Comparison of ENCODE assay signal across 11 mouse cellular contexts in the genomic region with DNA sequence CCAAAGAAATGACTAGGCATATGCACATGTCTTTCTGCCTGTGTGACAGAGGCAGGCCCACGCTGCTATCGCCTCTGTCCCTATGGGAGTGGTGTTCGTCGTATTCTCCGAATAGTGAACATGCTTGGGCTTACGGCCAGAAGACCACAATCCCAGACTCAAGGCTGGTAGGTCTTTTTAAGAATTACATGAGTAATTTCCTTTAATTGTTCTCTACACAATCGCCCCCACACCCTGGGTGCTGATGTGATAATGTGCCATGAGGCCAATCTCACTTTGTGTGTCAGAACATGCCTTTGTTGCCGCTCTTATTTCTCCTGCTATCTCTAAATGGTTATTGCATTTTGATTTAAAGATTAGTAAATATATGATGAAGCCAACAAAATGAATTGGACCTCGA.
A peak's percentile ranks its signal among the peaks of the same experiment; 100 is the strongest.
DNase-seq lines count a peak whose midpoint lies in the region; ATAC-seq and TF ChIP-seq lines count a peak whose summit lies in the region.
"Had no signal": no experiment of that assay in that cellular context is flagged by ENCODE, and none has a peak within 500 bp of the region (broad histone marks: within the 10 kb centered on the region; RNA-seq: fewer than 3 reads in every experiment).

No protein-coding gene starts in this region.

- ATAC-seq in forebrain, embryonic 15.5 days (replicated peaks) = 0 out of 2 replicates have a peak, but pooled peaks have one; percentile 18
- no peak for ATAC-seq in forebrain, embryonic 16.5 days
- ATAC-seq in kidney, embryonic 14.5 days (ENCODE audit: low FRiP score, low TSS enrichment) = no peak
- peak; percentile 57; the same call in 1 of the 2 replicates for ATAC-seq in heart, embryonic 15.5 days (replicated peaks; ENCODE audit: insufficient number of reproducible peaks, insufficient read depth, low FRiP score, low read depth)
- peak; percentile 53 for ATAC-seq in lung, postnatal 0 days

- no peak overlapping the region for H3K4me2 ChIP-seq in forebrain, embryonic 15.5 days (replicated peaks)
- H3K4me2 ChIP-seq in forebrain, embryonic 16.5 days (ENCODE audit: low read length) = no peak overlapping the region
- no peak overlapping the region for H3K4me2 ChIP-seq in kidney, embryonic 14.5 days (replicated peaks; ENCODE audit: low read depth, low read length)
- no peak overlapping the region for H3K4me2 ChIP-seq in heart, embryonic 15.5 days
- no peak overlapping the region for H3K4me2 ChIP-seq in lung, postnatal 0 days (replicated peaks; ENCODE audit: low read depth, low read length)

- no peak for TF ChIP-seq CTCF in lung, postnatal 0 days (IDR thresholded peaks at IDR 0.05)

- H3K9me3 ChIP-seq in forebrain, embryonic 15.5 days = no peaks in the 10 kb centered on the region
- no peaks in the 10 kb centered on the region for H3K9me3 ChIP-seq in forebrain, embryonic 16.5 days (ENCODE audit: control insufficient read depth, low read length)
- no peaks in the 10 kb centered on the region for H3K9me3 ChIP-seq in kidney, embryonic 14.5 days (ENCODE audit: control insufficient read depth, low read length)
- no peaks in the 10 kb centered on the region for H3K9me3 ChIP-seq in heart, embryonic 15.5 days (replicated peaks)
- H3K9me3 ChIP-seq in lung, postnatal 0 days (ENCODE audit: low read length) = no peaks in the 10 kb centered on the region

- 0 out of 2 replicates have a peak, but pooled peaks cover 3% of the 10 kb centered on the region for H3K4me1 ChIP-seq in forebrain, embryonic 15.5 days
- H3K4me1 ChIP-seq in forebrain, embryonic 16.5 days (replicated peaks; ENCODE audit: control insufficient read depth, insufficient read depth, low read length) = 0 out of 2 replicates have a peak, but pooled peaks cover 2% of the 10 kb centered on the region
- 0 out of 2 replicates have a peak, but pooled peaks cover 8% of the 10 kb centered on the region for H3K4me1 ChIP-seq in kidney, embryonic 14.5 days (ENCODE audit: control insufficient read depth, insufficient read depth, low read length)
- H3K4me1 ChIP-seq in heart, embryonic 15.5 days (replicated peaks) = peaks cover 18% of the 10 kb centered on the region
- no peaks in the 10 kb centered on the region for H3K4me1 ChIP-seq in lung, postnatal 0 days (ENCODE audit: insufficient read depth, low read depth, low read length)

- H3K9ac ChIP-seq in forebrain, embryonic 15.5 days (replicated peaks) = no peak overlapping the region
- no peak overlapping the region for H3K9ac ChIP-seq in forebrain, embryonic 16.5 days (replicated peaks; ENCODE audit: low read depth, low read length)
- no peak overlapping the region for H3K9ac ChIP-seq in kidney, embryonic 14.5 days (ENCODE audit: low read depth, low read length)
- no peak overlapping the region for H3K9ac ChIP-seq in heart, embryonic 15.5 days
- H3K9ac ChIP-seq in lung, postnatal 0 days (replicated peaks; ENCODE audit: low read depth) = no peak overlapping the region

- no peaks in the 10 kb centered on the region for H3K27me3 ChIP-seq in forebrain, embryonic 15.5 days
- H3K27me3 ChIP-seq in forebrain, embryonic 16.5 days (replicated peaks; ENCODE audit: control insufficient read depth, insufficient read depth, low read length) = no peaks in the 10 kb centered on the region
- no peaks in the 10 kb centered on the region for H3K27me3 ChIP-seq in kidney, embryonic 14.5 days (ENCODE audit: control insufficient read depth, insufficient read depth, low read length)
- H3K27me3 ChIP-seq in heart, embryonic 15.5 days = no peaks in the 10 kb centered on the region
- H3K27me3 ChIP-seq in lung, postnatal 0 days (replicated peaks; ENCODE audit: insufficient read depth, low read length) = no peaks in the 10 kb centered on the region

- peak; percentile 45 to 59 for DNase-seq in kidney, postnatal 25 days
- DNase-seq in lung, postnatal 0 days (ENCODE audit: low spot score) = peak; percentile 61
- no peak for DNase-seq in c-Kit-positive CD71-positive TER-119-positive erythroid progenitor cells, embryonic 14.5 days (ENCODE audit: low spot score)
- DNase-seq in layer of hippocampus, postnatal 10 days (ENCODE audit: low spot score in 2 of 2) = no peak
- DNase-seq: adrenal gland, adult 8-10 months; cerebellum, postnatal 25 days had no signal

- TF ChIP-seq EP300 in lung, postnatal 0 days (IDR thresholded peaks at IDR 0.05) = peak; percentile 81

- H3K27ac ChIP-seq in forebrain, embryonic 15.5 days (replicated peaks) = no peak overlapping the region
- no peak overlapping the region for H3K27ac ChIP-seq in forebrain, embryonic 16.5 days (ENCODE audit: low read length)
- H3K27ac ChIP-seq in kidney, embryonic 14.5 days (ENCODE audit: low read depth, low read length) = no peak overlapping the region
- no peak overlapping the region for H3K27ac ChIP-seq in heart, embryonic 15.5 days
- no peak overlapping the region for H3K27ac ChIP-seq in lung, postnatal 0 days (ENCODE audit: low read length)
- H3K27ac ChIP-seq: layer of hippocampus, adult 2 months had no signal

- H3K36me3 ChIP-seq in forebrain, embryonic 15.5 days = no peaks in the 10 kb centered on the region
- H3K36me3 ChIP-seq in forebrain, embryonic 16.5 days (ENCODE audit: control insufficient read depth, insufficient read depth) = no peaks in the 10 kb centered on the region
- no peaks in the 10 kb centered on the region for H3K36me3 ChIP-seq in kidney, embryonic 14.5 days (ENCODE audit: control insufficient read depth, insufficient read depth, low read length)
- H3K36me3 ChIP-seq in heart, embryonic 15.5 days = no peaks in the 10 kb centered on the region
- H3K36me3 ChIP-seq in lung, postnatal 0 days (ENCODE audit: insufficient read depth, low read length) = no peaks in the 10 kb centered on the region

- H3K4me3 ChIP-seq in forebrain, embryonic 15.5 days = no peak overlapping the region
- no peak overlapping the region for H3K4me3 ChIP-seq in forebrain, embryonic 16.5 days (replicated peaks; ENCODE audit: low read length)
- H3K4me3 ChIP-seq in kidney, embryonic 14.5 days (ENCODE audit: low read length) = no peak overlapping the region
- no peak overlapping the region for H3K4me3 ChIP-seq in heart, embryonic 15.5 days
- no peak overlapping the region for H3K4me3 ChIP-seq in lung, postnatal 0 days (ENCODE audit: low read depth, low read length)
- H3K4me3 ChIP-seq: layer of hippocampus, adult 2 months had no signal

- WGBS in forebrain, embryonic 15.5 days = 57% methylated on average over 9 of the region's 9 CpGs
- 51% methylated on average over 9 of the region's 9 CpGs for WGBS in forebrain, embryonic 16.5 days
- WGBS in kidney, embryonic 14.5 days = 76% methylated on average over 9 of the region's 9 CpGs
- 52% methylated on average over 9 of the region's 9 CpGs for WGBS in heart, embryonic 15.5 days
- 67% methylated on average over 9 of the region's 9 CpGs for WGBS in lung, postnatal 0 days

Comparison
In these comparisons a context has a peak if more than half of its experiments do, and no peak if none do; other contexts are left out.
1. ATAC-seq: peak in forebrain, embryonic 15.5 days (single experiment), heart, embryonic 15.5 days (single experiment) and lung, postnatal 0 days (single experiment); none in forebrain, embryonic 16.5 days (single experiment) and kidney, embryonic 14.5 days (single experiment).
2. DNase-seq: peak in kidney, postnatal 25 days (2 of 2) and lung, postnatal 0 days (single experiment); none in c-Kit-positive CD71-positive TER-119-positive erythroid progenitor cells, embryonic 14.5 days (single experiment) and layer of hippocampus, postnatal 10 days (0 of 2).